Mouse (Mus musculus): Measurements from ENCODE around the gene Lats2.

GRCm38 (mm10) chr14:57730527-57730926 is 27.7 kb downstream of the Lats2 start:
- TF ChIP-seq CTCF (conservative IDR thresholded peaks at IDR 0.05 in 1 of 2, IDR thresholded peaks at IDR 0.05 in 1 of 2; ENCODE audit: low read depth in 2 of 2, low read length in 2 of 2): no peak
- TF ChIP-seq NRF1 (IDR thresholded peaks at IDR 0.05; ENCODE audit: low read depth, low read length): no peak
- TF ChIP-seq SIN3A (IDR thresholded peaks at IDR 0.05; ENCODE audit: low read length): no peak
- no peak for TF ChIP-seq NELFE (IDR thresholded peaks at IDR 0.05; ENCODE audit: low read depth, low read length)
- TF ChIP-seq ZKSCAN1 (IDR thresholded peaks at IDR 0.05; ENCODE audit: borderline replicate concordance, low read depth, low read length): no peak

Measured in CH12.LX (cell line).